Mouse (Mus musculus): ENCODE results near the gene Itpk1.

Itpk1 gene

GRCm38 (mm10) chr12:102631690-102632089 lies 73.0 kb downstream of the Itpk1 start:
- CTCF ChIA-PET: no interaction called here

- CTCF ChIA-PET: interaction anchor here (0.7 kb wide), 1 partner anchor 281 kb away, joined by 3 read pairs; no protein-coding TSS in a partner anchor
Measured at GRCm38 (mm10) chr12:102630471-102630870, 74.3 kb downstream of the Itpk1 start.

GRCm38 (mm10) chr12:102628221-102628620 lies 76.5 kb downstream of the Itpk1 start:
- CTCF ChIA-PET: no interaction called here

GRCm38 (mm10) chr12:102627545-102627944 lies 77.2 kb downstream of the Itpk1 start:
- CTCF ChIA-PET: no interaction called here

GRCm38 (mm10) chr12:102626841-102627240 lies 77.9 kb downstream of the Itpk1 start:
- CTCF ChIA-PET: interaction anchor here (0.5 to 0.7 kb wide), 3 partner anchors 19 to 38 kb away, joined by 3 to 4 read pairs (median 3); no protein-coding TSS in a partner anchor

- CTCF ChIA-PET: no interaction called here
Measured at GRCm38 (mm10) chr12:102625717-102626116, 79.0 kb downstream of the Itpk1 start.

GRCm38 (mm10) chr12:102625118-102625517 lies 79.6 kb downstream of the Itpk1 start:
- CTCF ChIA-PET: no interaction called here

GRCm38 (mm10) chr12:102623827-102624226 lies 80.9 kb downstream of the Itpk1 start:
- CTCF ChIA-PET: no interaction called here

- CTCF ChIA-PET: interaction anchor here (0.7 kb wide), 1 partner anchor 23 kb away, joined by 3 read pairs; no protein-coding TSS in a partner anchor
Measured at GRCm38 (mm10) chr12:102622302-102622842, 82.4 kb downstream of the Itpk1 start.

GRCm38 (mm10) chr12:102621811-102622210 lies 82.9 kb downstream of the Itpk1 start:
- CTCF ChIA-PET: interaction anchor here (1.1 kb wide), 1 partner anchor 51 kb away, joined by 3 read pairs; no protein-coding TSS in a partner anchor

- CTCF ChIA-PET: interaction anchor here (0.7 to 1.1 kb wide), 2 partner anchors 43 to 51 kb away, joined by 3 read pairs; no protein-coding TSS in a partner anchor
Measured at GRCm38 (mm10) chr12:102621205-102621604, 83.5 kb downstream of the Itpk1 start.

- CTCF ChIA-PET: no interaction called here
Measured at GRCm38 (mm10) chr12:102619908-102620307, 84.8 kb downstream of the Itpk1 start.

- CTCF ChIA-PET: interaction anchor here (1.1 kb wide), 1 partner anchor 19 kb away, joined by 3 read pairs; no protein-coding TSS in a partner anchor
Measured at GRCm38 (mm10) chr12:102618085-102618484, 86.6 kb downstream of the Itpk1 start.

GRCm38 (mm10) chr12:102616843-102617519 lies 87.7 kb downstream of the Itpk1 start:
- CTCF ChIA-PET: no interaction called here

GRCm38 (mm10) chr12:102616201-102616600 lies 88.5 kb downstream of the Itpk1 start:
- CTCF ChIA-PET: no interaction called here

- CTCF ChIA-PET: no interaction called here
Measured at GRCm38 (mm10) chr12:102613411-102613810, 91.3 kb downstream of the Itpk1 start.

GRCm38 (mm10) chr12:102612431-102612830 lies 92.3 kb downstream of the Itpk1 start:
- CTCF ChIA-PET: interaction anchor here (0.6 kb wide), 1 partner anchor 97 kb away, joined by 7 read pairs; no protein-coding TSS in a partner anchor

GRCm38 (mm10) chr12:102610927-102611326 lies 93.8 kb downstream of the Itpk1 start:
- CTCF ChIA-PET: no interaction called here

GRCm38 (mm10) chr12:102607808-102608517 lies 96.8 kb downstream of the Itpk1 start:
- CTCF ChIA-PET: no interaction called here

- CTCF ChIA-PET: no interaction called here
Measured at GRCm38 (mm10) chr12:102607066-102607465, 97.7 kb downstream of the Itpk1 start.

- CTCF ChIA-PET: no interaction called here
Measured at GRCm38 (mm10) chr12:102605607-102606006, 99.1 kb downstream of the Itpk1 start.

GRCm38 (mm10) chr12:102602255-102603041 lies 102.3 kb downstream of the Itpk1 start:
- CTCF ChIA-PET: no interaction called here
